Comparison of ENCODE assay signal across 8 mouse cellular contexts in the genomic region with DNA sequence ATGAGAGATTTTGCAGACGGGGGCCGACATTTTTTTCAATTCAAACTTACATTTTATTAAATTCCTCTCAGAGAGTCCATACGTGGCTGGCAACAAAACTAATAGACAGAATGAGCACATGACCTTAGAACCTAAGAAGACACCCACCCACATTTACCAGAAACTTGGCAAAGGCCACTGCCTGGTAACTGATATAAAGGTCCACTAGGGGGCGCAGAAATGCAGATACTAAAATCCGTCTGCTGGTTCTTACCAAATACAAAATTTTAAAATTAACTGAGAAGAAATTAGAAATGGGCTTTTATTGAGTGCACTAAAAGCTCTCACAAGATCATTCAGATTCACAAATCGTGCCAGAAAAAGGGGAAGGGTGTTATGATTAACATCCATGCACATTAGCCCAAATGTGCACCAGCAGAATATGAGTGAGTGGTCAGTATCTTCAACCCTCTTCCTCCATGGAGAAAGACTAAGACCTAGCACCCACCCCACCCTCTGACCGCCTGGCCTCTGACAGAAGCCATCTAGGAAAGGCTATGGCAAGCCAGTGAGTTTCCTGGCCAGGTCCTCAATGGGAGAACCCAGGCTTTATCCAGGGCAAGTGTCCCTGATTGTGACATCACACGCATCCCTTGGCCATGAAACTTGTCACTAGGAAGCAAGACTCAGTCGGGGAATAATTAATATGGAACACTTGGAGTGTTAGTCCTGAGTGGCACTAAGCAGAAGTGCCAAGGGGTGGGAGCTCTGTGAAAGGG.
DNase-seq lines count a peak whose midpoint lies in the region; ATAC-seq lines count a peak whose summit lies in the region.
"Had no signal": no experiment of that assay in that cellular context is flagged by ENCODE, and none has a peak within 500 bp of the region (broad histone marks: within the 10 kb centered on the region; RNA-seq: fewer than 3 reads in every experiment).

No protein-coding gene starts in this region.

- peak; percentile 72 for DNase-seq in layer of hippocampus, adult 11-12 months (ENCODE audit: low spot score)
- no peak for DNase-seq in layer of hippocampus, adult 9-10 months (ENCODE audit: low spot score)
- DNase-seq in ES-CJ7 (ENCODE audit: low read depth, low spot score), result peak; percentile 53
- peak; percentile 81 for DNase-seq in brain, adult 2 months (ENCODE audit: low read depth, low spot score)
- DNase-seq in layer of hippocampus, postnatal 14 days (ENCODE audit: low spot score in 2 of 2), result peak; percentile 40 to 62
- peak; percentile 28 for DNase-seq in thymus, postnatal 14 days

- no peak overlapping the region for H3K4me3 ChIP-seq in forebrain, embryonic 16.5 days (replicated peaks; ENCODE audit: low read length)
- H3K4me3 ChIP-seq: limb, embryonic 12.5 days had no signal

- WGBS in forebrain, embryonic 16.5 days, result 55% methylated on average over 9 of the region's 9 CpGs

- no peaks in the 10 kb centered on the region for H3K27me3 ChIP-seq in forebrain, embryonic 16.5 days (replicated peaks; ENCODE audit: control insufficient read depth, insufficient read depth, low read length)
- H3K27me3 ChIP-seq: limb, embryonic 12.5 days had no signal

- ATAC-seq in forebrain, embryonic 16.5 days, result peak; percentile 26

- H3K36me3 ChIP-seq in forebrain, embryonic 16.5 days (ENCODE audit: control insufficient read depth, insufficient read depth), result no peaks in the 10 kb centered on the region

- H3K9ac ChIP-seq in forebrain, embryonic 16.5 days (replicated peaks; ENCODE audit: low read depth, low read length), result no peak overlapping the region
- H3K9ac ChIP-seq: limb, embryonic 12.5 days had no signal

- no peaks in the 10 kb centered on the region for H3K9me3 ChIP-seq in forebrain, embryonic 16.5 days (ENCODE audit: control insufficient read depth, low read length)
- H3K9me3 ChIP-seq: limb, embryonic 12.5 days had no signal

- no peak overlapping the region for H3K4me2 ChIP-seq in forebrain, embryonic 16.5 days (ENCODE audit: low read length)
- H3K4me2 ChIP-seq: limb, embryonic 12.5 days had no signal

- H3K4me1 ChIP-seq in forebrain, embryonic 16.5 days (replicated peaks; ENCODE audit: control insufficient read depth, insufficient read depth, low read length), result no peaks in the 10 kb centered on the region
- H3K4me1 ChIP-seq: limb, embryonic 12.5 days had no signal

- H3K27ac ChIP-seq in forebrain, embryonic 16.5 days (ENCODE audit: low read length), result no peak overlapping the region
- H3K27ac ChIP-seq: limb, embryonic 12.5 days had no signal
